ENCODE assay signal across 17 mouse cellular contexts in genomic region chr11:4500261-4500660, GRCm38 (mm10). TPM values are rescaled to one million over a fixed set of nuclear protein-coding genes. Genes with fewer than 3 reads are reported as not detected.
"Had no signal": no experiment of that assay in that cellular context is flagged by ENCODE, and none has a peak within 500 bp of the region (broad histone marks: within the 10 kb centered on the region; RNA-seq: fewer than 3 reads in every experiment).

No protein-coding gene starts in this region.

- ATAC-seq: midbrain, embryonic 16.5 days had no signal

- H3K9ac ChIP-seq: lung, embryonic 14.5 days; midbrain, embryonic 12.5 days; neural tube, embryonic 13.5 days; neural tube, embryonic 15.5 days; stomach, embryonic 15.5 days had no signal

- H3K4me1 ChIP-seq: midbrain, embryonic 10.5 days; midbrain, embryonic 12.5 days; neural tube, embryonic 13.5 days; neural tube, embryonic 15.5 days; stomach, embryonic 15.5 days had no signal

- H3K4me3 ChIP-seq: midbrain, embryonic 10.5 days; midbrain, embryonic 12.5 days; myocyte; neural tube, embryonic 13.5 days; neural tube, embryonic 15.5 days; stomach, embryonic 15.5 days had no signal

- H3K4me2 ChIP-seq: lung, embryonic 14.5 days; midbrain, embryonic 12.5 days; neural tube, embryonic 13.5 days; neural tube, embryonic 15.5 days; stomach, embryonic 15.5 days had no signal

- H3K9me3 ChIP-seq: midbrain, embryonic 10.5 days; midbrain, embryonic 12.5 days; neural tube, embryonic 13.5 days; neural tube, embryonic 15.5 days; stomach, embryonic 15.5 days had no signal

- H3K27ac ChIP-seq: midbrain, embryonic 10.5 days; midbrain, embryonic 12.5 days; neural tube, embryonic 13.5 days; neural tube, embryonic 15.5 days; stomach, embryonic 15.5 days; stomach, postnatal 0 days had no signal

- DNase-seq: lung, embryonic 14.5 days; lung, postnatal 10 days; lung, postnatal 4 days; retina, postnatal 1 day; right cerebral cortex, adult 18-20 months; thymus, adult 2 months; thymus, postnatal 25 days; thymus, postnatal 4 days had no signal

- H3K27me3 ChIP-seq: midbrain, embryonic 12.5 days; neural tube, embryonic 13.5 days; neural tube, embryonic 15.5 days; stomach, embryonic 15.5 days had no signal

RNA-seq across cellular contexts. Expression of gene Hormad2, which starts 59.4 kb away (rescaled TPM):
- total RNA-seq: megakaryocyte, adult 5-6 weeks had no signal
- polyA plus RNA-seq: midbrain, embryonic 12.5 days; neural tube, embryonic 15.5 days had no signal
